Mouse (Mus musculus) ES-CJ7 (cell line): Measurements from ENCODE around the gene Ttc28.
"Not testable (repeated sequence)": the region's sequence is repeated elsewhere in the genome, so short reads cannot be mapped to it uniquely, and the experiment has no call there.

Experiments
- DNase-seq: peaks from one replicate; pipeline ENCODE4 v3.0.0; 2011; ENCODE audit warnings: low read depth, low spot score

Gene Ttc28

DNA sequence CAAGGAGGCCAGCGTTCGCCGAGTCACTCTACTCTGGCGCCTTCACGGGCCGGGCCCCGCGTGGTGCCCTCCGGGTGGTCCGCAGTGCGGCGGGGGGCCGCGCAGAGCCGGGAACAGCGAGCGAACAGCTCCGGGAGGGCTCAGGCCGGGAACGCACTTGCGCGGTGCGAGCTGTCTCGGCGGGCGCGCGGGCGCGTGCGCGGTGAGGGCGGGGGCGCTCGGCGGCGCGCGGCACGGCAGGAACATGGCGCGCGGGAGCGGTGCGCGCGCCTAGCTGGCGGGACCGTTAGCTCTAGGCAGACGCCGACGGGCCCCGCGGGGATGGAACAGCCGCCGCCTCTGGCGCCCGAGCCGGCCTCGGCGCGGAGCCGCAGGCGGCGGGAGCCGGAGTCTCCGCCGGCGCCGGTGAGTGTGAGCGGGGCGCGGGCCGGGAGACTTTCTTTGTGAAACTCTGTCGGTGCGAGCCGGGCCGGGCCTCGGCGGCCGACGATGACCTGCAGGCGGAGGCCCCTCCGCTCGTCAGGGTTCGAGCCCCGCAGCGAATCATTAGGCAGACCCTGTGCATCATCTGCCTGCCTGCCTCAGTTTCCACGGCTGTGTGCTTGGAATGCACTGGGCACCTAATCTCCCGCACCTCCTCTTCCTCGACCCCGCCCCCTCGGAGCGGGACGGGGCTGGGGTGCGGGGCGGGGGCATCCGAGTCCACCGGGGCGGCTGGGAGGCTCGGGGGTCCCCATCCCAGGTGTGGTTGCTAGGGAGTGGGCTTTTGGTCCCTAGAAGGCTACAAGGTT is at the start of gene Ttc28:
Gene Ttc28, plus strand, starts transcription at position 220 of the 791 bp plus-strand sequence.
- DNase-seq = peak; percentile 69

DNA sequence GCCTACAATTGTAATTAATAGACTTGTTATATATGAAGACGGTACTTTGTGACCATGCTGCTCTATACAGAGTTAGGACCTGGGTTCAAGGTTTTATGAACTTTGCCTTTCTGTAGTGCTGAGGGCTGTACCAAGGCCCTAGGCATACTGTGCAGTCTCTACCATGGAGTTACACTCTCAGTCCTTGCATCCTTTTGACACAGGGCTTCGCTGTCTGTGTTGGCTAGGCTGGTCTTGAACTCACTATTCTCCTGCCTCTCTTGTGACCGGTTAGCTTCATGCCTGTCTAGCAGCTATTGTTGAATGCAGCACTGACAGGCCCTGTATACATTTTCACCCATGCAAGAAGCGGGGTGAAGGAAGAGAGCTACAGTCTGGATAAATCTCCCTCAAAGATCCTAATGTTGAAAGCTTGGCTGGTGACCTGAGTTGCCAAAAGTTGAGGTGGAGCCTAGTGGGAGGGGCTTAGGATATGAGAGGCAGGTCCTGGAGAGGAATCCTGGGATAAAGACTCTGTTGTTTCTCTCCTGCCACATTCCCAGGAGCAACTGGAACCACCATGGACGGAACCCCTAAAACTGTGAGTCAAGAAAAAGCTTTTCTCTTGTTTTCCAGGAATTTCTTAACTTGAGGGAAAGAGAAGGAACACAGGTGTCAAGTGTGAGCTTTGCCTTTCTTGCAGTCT is 48.4 kb upstream of the Ttc28 start:
- DNase-seq = peak; percentile 62

DNA sequence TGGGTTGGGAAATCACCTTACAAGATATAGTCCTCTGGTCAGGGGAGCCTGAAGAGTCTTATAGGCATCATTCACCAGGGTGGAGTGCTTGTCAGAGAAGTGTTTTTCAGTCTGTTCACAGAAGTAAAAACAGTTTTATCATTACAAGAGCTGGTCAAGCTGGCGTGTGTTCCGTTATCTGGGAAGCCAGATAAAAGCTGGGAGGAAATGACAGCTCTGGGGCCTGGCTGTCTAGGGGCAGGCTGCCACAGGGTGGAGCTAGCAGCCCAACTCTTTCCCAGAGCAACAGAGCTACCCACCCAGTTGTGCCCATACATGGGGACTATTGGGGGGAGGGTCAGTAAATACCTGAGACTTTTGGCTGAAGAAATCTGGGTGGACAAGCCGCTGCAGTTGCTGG is 43.6 kb upstream of the Ttc28 start:
- DNase-seq = no peak

- DNase-seq = not testable (repeated sequence)
Measured at GRCm38 (mm10) chr5:110838016-110838415, 41.6 kb upstream of the Ttc28 start.

- DNase-seq = peak; percentile 25
Measured at GRCm38 (mm10) chr5:110839038-110839677, 40.4 kb upstream of the Ttc28 start.

DNA sequence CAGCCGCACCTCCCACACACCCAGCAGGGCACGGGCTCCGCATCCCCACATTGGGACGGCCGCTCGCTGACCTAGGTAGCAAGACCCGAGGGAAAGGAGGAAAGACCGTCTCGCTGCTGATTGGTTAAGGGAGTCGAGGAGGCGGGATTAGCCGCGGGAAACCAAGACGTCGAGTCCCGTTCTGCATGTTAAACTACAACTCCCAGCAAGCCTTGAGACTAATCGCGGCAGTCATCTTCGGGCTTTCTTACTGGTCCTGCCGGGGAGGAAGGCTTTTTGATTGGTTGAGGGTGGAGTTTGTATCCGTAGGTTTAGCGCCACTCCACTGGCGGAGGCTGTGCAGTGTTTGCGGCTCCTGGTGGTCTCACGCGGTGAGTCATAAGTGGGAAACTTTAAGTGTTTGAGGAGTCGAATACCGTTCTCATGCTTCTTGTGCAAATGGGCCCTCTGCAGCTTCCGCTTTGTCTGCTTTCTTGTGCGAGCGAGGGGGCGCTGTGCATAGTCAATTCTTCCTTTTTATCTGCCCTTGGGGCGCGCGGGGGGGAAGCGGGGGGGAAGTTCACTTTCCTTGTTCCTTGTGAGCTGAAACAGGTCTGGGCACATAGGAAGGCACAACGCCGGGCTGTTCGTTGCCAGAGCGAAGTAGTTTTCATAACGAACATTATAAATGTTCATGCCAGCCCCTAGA is 39.8 kb upstream of the Ttc28 start, which contains the start of the genes Hscb and Chek2:
Gene Hscb, minus strand, starts transcription at position 100 of the 688 bp plus-strand sequence.
Gene Chek2, plus strand, starts transcription at position 302 of the 688 bp plus-strand sequence.
- peak; percentile 99 for DNase-seq

- DNase-seq = peak; percentile 71
Measured at GRCm38 (mm10) chr5:110840465-110840864, 39.1 kb upstream of the Ttc28 start.

- DNase-seq = peak; percentile 26
Measured at GRCm38 (mm10) chr5:110841046-110841862, 38.3 kb upstream of the Ttc28 start.

- DNase-seq = no peak
Measured at GRCm38 (mm10) chr5:110852990-110853389, 26.6 kb upstream of the Ttc28 start.

- DNase-seq = no peak
Measured at GRCm38 (mm10) chr5:110857091-110857490, 22.5 kb upstream of the Ttc28 start.

DNA sequence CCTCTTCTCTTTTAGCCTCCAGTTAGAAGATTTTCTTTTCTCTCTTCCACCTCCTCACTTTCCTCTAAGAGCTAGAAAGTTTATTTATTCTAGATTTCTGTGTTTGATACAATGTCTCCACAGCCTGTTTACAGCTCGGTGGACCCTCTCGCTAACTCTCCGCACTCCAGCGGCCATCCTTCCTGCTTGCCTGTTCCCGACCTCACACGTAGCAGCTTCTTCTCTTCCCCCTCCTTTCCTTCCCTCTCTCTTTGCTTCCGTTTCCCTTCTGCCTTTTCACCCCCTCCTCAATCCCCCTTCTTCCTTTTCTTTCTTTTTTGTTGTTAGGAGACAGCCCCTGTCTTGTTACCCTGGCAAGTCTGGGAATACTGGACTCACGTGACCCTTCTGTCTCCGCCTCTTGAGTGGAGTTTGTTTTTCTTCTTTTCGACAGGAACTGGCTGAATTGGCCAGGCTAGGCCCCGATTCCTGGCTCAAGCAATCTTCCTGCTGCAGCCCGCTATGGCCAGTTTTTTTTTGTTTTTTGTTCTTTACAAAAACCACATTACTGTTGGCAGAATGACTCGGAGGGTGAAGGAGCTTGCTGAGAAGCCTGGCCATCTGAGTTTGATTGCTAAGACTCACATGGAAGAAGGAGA is 20.5 kb upstream of the Ttc28 start:
- no peak for DNase-seq

DNA sequence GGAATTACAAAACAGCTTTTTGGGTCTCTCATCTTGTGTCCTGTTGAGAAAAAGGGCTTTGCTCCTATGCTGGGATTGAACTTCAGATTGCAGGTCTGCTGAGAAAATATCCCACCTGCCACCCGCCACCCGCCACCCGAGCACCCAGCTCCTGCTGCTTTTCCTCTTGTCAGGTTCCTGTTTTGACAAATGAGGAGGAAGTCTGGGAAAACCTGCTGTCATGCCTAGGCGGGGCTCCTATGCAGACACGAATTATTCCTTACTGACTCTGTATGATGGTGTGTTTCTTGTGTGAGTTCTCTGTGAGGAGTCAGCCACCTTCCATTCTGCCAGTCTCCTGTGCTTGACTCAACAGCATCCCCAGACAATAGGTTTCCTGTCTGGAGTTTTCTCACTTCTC is 19.2 kb upstream of the Ttc28 start:
- DNase-seq = no peak

DNA sequence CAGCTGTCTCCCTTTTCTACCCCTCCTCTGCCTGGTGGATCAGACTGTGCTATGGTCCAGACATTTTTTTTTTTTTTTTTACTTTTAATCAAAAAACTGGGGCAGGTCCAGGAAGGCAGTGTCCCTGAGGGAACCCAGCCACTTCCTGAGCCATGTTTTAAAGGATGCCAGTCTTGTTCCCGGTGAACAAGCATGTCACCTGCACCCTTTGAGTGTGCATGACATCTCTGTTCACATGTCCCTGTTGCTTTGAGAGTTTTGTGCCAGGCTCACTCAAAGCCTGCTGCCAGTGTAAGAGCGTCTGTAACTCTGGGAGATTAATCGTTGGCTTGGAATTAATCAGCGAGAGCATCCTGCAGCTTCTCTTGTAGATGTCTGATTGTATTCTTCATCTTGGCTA is 11.1 kb upstream of the Ttc28 start:
- no peak for DNase-seq

DNA sequence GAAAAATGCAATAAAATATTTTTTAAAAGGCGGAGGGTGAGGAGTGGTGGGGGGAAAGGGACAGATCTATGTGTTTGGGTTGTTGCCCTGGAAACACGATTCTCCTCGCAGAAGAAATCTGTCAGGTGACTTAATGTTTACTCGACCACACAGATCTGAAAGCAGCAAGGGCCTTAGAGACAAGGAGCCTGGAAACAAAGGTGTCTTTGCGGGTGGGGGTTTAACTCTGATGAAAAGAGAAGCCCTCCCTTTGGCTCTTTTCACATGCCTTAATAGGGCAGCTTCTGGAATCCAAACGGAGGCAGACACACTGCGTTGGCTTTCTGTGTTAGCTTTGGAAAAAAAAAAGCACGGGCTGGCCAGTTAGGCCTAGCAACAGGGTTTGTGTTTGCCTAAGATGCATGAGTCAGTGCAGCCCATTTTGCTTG is 10.3 kb upstream of the Ttc28 start:
- DNase-seq = no peak

GRCm38 (mm10) chr5:110873160-110873559 is 6.4 kb upstream of the Ttc28 start:
- DNase-seq = no peak

GRCm38 (mm10) chr5:110874711-110875110 is 4.9 kb upstream of the Ttc28 start:
- no peak for DNase-seq

GRCm38 (mm10) chr5:110875286-110875685 is 4.3 kb upstream of the Ttc28 start:
- no peak for DNase-seq

GRCm38 (mm10) chr5:110877666-110878505 is 1.7 kb upstream of the Ttc28 start:
- peak; percentile 87 for DNase-seq

DNA sequence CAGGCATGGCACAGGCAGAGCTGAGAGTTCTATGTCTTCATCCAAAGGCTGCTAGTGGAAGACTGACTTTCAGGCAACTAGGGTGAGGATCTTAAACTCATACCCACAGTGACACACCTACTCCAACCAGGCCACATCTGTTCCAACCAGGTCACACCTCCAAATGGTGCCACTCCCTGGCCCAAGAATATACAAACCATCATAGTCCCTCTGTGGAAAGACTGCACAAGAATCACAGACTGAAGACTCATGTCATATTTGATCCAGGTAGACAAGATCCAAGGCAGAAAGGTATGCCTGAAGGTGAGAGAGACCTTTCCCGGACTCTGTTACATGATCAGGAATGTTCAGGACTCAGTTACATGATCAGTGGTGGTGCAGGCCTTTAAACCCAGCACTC is 1.1 kb upstream of the Ttc28 start:
- peak; percentile 16 for DNase-seq
